24 mouse cellular contexts compared by ENCODE assay signal in genomic region chr2:168846180-168846720, GRCm38 (mm10).
DNase-seq lines count a peak whose midpoint lies in the region; ATAC-seq and TF ChIP-seq lines count a peak whose summit lies in the region.
"Had no signal": no experiment of that assay in that cellular context is flagged by ENCODE, and none has a peak within 500 bp of the region (broad histone marks: within the 10 kb centered on the region; RNA-seq: fewer than 3 reads in every experiment).

No protein-coding gene starts in this region.

- H3K4me3 ChIP-seq in midbrain, embryonic 10.5 days = no peak overlapping the region
- no peak overlapping the region for H3K4me3 ChIP-seq in midbrain, embryonic 16.5 days (ENCODE audit: low read depth, low read length)
- H3K4me3 ChIP-seq in ES-Bruce4 (ENCODE audit: low read depth, low read length) = no peak overlapping the region
- no peak overlapping the region for H3K4me3 ChIP-seq in ES-E14 (ENCODE audit: insufficient read depth in 1 of 2, low read depth in 1 of 2, low read length in 2 of 2, poor library complexity in 1 of 2, severe bottlenecking in 1 of 2)
- H3K4me3 ChIP-seq: embryonic facial prominence, embryonic 13.5 days; embryonic facial prominence, embryonic 15.5 days; erythroblast, embryonic 14.5 days; forebrain, embryonic 10.5 days; forebrain, embryonic 12.5 days had no signal

- TF ChIP-seq EP300 in ES-Bruce4 (IDR thresholded peaks at IDR 0.05; ENCODE audit: insufficient read depth, low read depth, low read length) = peak; percentile 71

- H3K4me1 ChIP-seq in midbrain, embryonic 10.5 days = peaks cover 32% of the 10 kb centered on the region
- peaks cover 9% of the 10 kb centered on the region for H3K4me1 ChIP-seq in midbrain, embryonic 16.5 days (ENCODE audit: control insufficient read depth, insufficient read depth, low read length)
- H3K4me1 ChIP-seq in ES-Bruce4 (ENCODE audit: control insufficient read depth, insufficient read depth, low read length) (peaks cover 2% of the 10 kb centered on the region), ES-E14 (ENCODE audit: control insufficient read depth in 2 of 2, insufficient read depth in 2 of 2, low read length in 2 of 2, poor library complexity in 1 of 2) (peaks cover 5 to 22% of the 10 kb centered on the region in 2 experiments; a peak in 2 of 4 replicates)

- in situ Hi-C loops in ES-E14 (cut with MboI; ENCODE audit: low sequenced_read_pairs in 2 of 2, unreplicated experiment in 2 of 2) = no loop called here

- no peak for ATAC-seq in midbrain, embryonic 16.5 days
- ATAC-seq: forebrain, embryonic 14.5 days; forebrain, embryonic 16.5 days had no signal

- no peak for TF ChIP-seq CTCF in ES-Bruce4 (IDR thresholded peaks at IDR 0.05; ENCODE audit: low read depth, low read length)

- no peak overlapping the region for H3K9ac ChIP-seq in midbrain, embryonic 16.5 days (ENCODE audit: low read depth, low read length)
- H3K9ac ChIP-seq in ES-Bruce4 (ENCODE audit: low read depth, poor library complexity, severe bottlenecking) = no peak overlapping the region
- no peak overlapping the region for H3K9ac ChIP-seq in ES-E14 (ENCODE audit: insufficient read depth, low read depth, low read length, poor library complexity, severe bottlenecking)
- H3K9ac ChIP-seq: embryonic facial prominence, embryonic 13.5 days; embryonic facial prominence, embryonic 15.5 days; forebrain, embryonic 12.5 days had no signal

- 0 out of 2 replicates have a peak, but pooled peaks cover 4% of the 10 kb centered on the region for H3K27me3 ChIP-seq in midbrain, embryonic 10.5 days (ENCODE audit: low read depth, poor library complexity, severe bottlenecking)
- peaks cover 6% of the 10 kb centered on the region for H3K27me3 ChIP-seq in midbrain, embryonic 16.5 days (ENCODE audit: control insufficient read depth, insufficient read depth, low read depth, low read length)
- H3K27me3 ChIP-seq in ES-Bruce4 (ENCODE audit: control insufficient read depth, insufficient read depth, low read length, poor library complexity, severe bottlenecking) = no peaks in the 10 kb centered on the region

- TF ChIP-seq POLR2A in ES-Bruce4 (IDR thresholded peaks at IDR 0.05; ENCODE audit: insufficient read depth, low read length) = no peak

- no peaks in the 10 kb centered on the region for H3K36me3 ChIP-seq in midbrain, embryonic 10.5 days
- no peaks in the 10 kb centered on the region for H3K36me3 ChIP-seq in midbrain, embryonic 16.5 days (ENCODE audit: control insufficient read depth, insufficient read depth, low read length)
- H3K36me3 ChIP-seq in ES-Bruce4 (ENCODE audit: control insufficient read depth, insufficient read depth, low read length, poor library complexity, severe bottlenecking) = no peaks in the 10 kb centered on the region
- H3K36me3 ChIP-seq in ES-E14 (ENCODE audit: control insufficient read depth, insufficient read depth, low read length, poor library complexity, severe bottlenecking) = no peaks in the 10 kb centered on the region
- H3K36me3 ChIP-seq: embryonic facial prominence, embryonic 13.5 days; embryonic facial prominence, embryonic 15.5 days; forebrain, embryonic 10.5 days; forebrain, embryonic 12.5 days had no signal

- 79% methylated on average over 7 of the region's 7 CpGs for WGBS in midbrain, embryonic 10.5 days
- WGBS in midbrain, embryonic 16.5 days = 88% methylated on average over 7 of the region's 7 CpGs

- no peaks in the 10 kb centered on the region for H3K9me3 ChIP-seq in midbrain, embryonic 10.5 days (replicated peaks)
- H3K9me3 ChIP-seq in midbrain, embryonic 16.5 days (replicated peaks; ENCODE audit: control insufficient read depth, low read length, poor library complexity, severe bottlenecking) = no peaks in the 10 kb centered on the region
- H3K9me3 ChIP-seq in ES-Bruce4 (replicated peaks; ENCODE audit: control insufficient read depth, insufficient read depth, low read length, poor library complexity, severe bottlenecking) (no peaks in the 10 kb centered on the region), ES-E14 (ENCODE audit: control insufficient read depth, insufficient read depth, low read depth, low read length) (no peaks in the 10 kb centered on the region)
- H3K9me3 ChIP-seq: embryonic facial prominence, embryonic 13.5 days; embryonic facial prominence, embryonic 15.5 days; forebrain, embryonic 10.5 days; forebrain, embryonic 12.5 days had no signal

- DNase-seq in midbrain, embryonic 10.5 days (ENCODE audit: low spot score) = no peak
- DNase-seq in ES-E14 (ENCODE audit: low read depth, low spot score) (no peak), ZHBTc4 (ENCODE audit: low read depth, low spot score) (peak; percentile 87)
- DNase-seq in gastrocnemius, postnatal 10 days = no peak
- no peak for DNase-seq in adrenal gland, postnatal 10 days
- DNase-seq in cerebellum, adult 9-11 months = no peak
- DNase-seq: adrenal gland, adult 2 months; adrenal gland, postnatal 14 days; adrenal gland, postnatal 36 days; cerebellum, adult 11-12 months; cerebellum, adult 2 months; cerebellum, adult 9-10 months; cerebellum, postnatal 14 days; cerebellum, postnatal 36 days; embryo, embryonic 11 days had no signal

- H3K27ac ChIP-seq in midbrain, embryonic 10.5 days (replicated peaks) = peak overlapping the region; percentile 63; the same call in 1 of the 2 replicates
- H3K27ac ChIP-seq in midbrain, embryonic 16.5 days (ENCODE audit: low read length) = no peak overlapping the region
- H3K27ac ChIP-seq in ES-Bruce4 (ENCODE audit: insufficient read depth, low read length) (no peak overlapping the region; the same call in 1 of the 2 replicates), ES-E14 (ENCODE audit: insufficient read depth, low read depth, low read length, poor library complexity, severe bottlenecking) (no peak overlapping the region)
- H3K27ac ChIP-seq: embryonic facial prominence, embryonic 13.5 days; embryonic facial prominence, embryonic 15.5 days; forebrain, embryonic 10.5 days; forebrain, embryonic 12.5 days had no signal

- no peak overlapping the region for H3K4me2 ChIP-seq in midbrain, embryonic 16.5 days (ENCODE audit: low read length)
- H3K4me2 ChIP-seq: embryonic facial prominence, embryonic 13.5 days; embryonic facial prominence, embryonic 15.5 days; forebrain, embryonic 12.5 days had no signal

TF ChIP-seq in ES-E14, 5 proteins besides CTCF, POLR2A, EP300 and RAD21:
- TF ChIP-seq HCFC1 (IDR thresholded peaks at IDR 0.05; ENCODE audit: borderline replicate concordance, insufficient read depth, low read length) (no peak), ZNF384 (IDR thresholded peaks at IDR 0.05; ENCODE audit: low read depth, low read length) (peak; percentile 84)
